Mouse (Mus musculus) olfactory bulb, adult 2 months (tissue): ENCODE results near the gene Trmt44. TPM values are rescaled to one million over a fixed set of nuclear protein-coding genes. Genes with fewer than 3 reads are reported as not detected.
A peak's percentile ranks its signal among the peaks of the same experiment; 100 is the strongest.

ENCODE experiments used
- H3K27ac ChIP-seq: fragments of 200-500 bp; 2 replicates; pipeline ENCODE4 v1.5.1; 2012; ENCODE audit warnings: low read depth, low read length; ENCODE audit not compliant: insufficient read depth
- H3K4me1 ChIP-seq: fragments of 200-500 bp; 2 replicates; pipeline ENCODE4 v1.6.1; 2012; ENCODE audit warnings: low read length; ENCODE audit not compliant: control insufficient read depth, insufficient read depth
- H3K4me3 ChIP-seq: fragments of 200-500 bp; 2 replicates; pipeline ENCODE4 v1.5.1; 2012; ENCODE audit warnings: mild to moderate bottlenecking, low read depth, low read length, moderate library complexity; ENCODE audit not compliant: insufficient read depth
- CTCF ChIP-seq: fragments of 200-500 bp; IDR thresholded peaks from 2 replicates; pipeline ENCODE4 v1.5.1; 2012; ENCODE audit warnings: low read depth, mild to moderate bottlenecking, low read length, moderate library complexity; ENCODE audit not compliant: insufficient read depth
- POLR2A ChIP-seq: fragments of 200-500 bp; IDR thresholded peaks from 2 replicates; pipeline ENCODE4 v1.6.1; 2012; ENCODE audit warnings: mild to moderate bottlenecking, low read depth, low read length, moderate library complexity; ENCODE audit not compliant: insufficient read depth
- WGBS: fragments of 180-500 bp; shearing (Covaris S2); methylation state at CpG from one replicate; pipeline ENCODE4 v1.1.7; 2018; 5-methylcytosine and 5-hydroxymethylcytosine counted together
- polyA plus RNA-seq: library from polyadenylated mRNA; stranded (reverse); fragments of >200 nt; gene quantifications from 2 replicates; pipeline ENCODE4 v1.2.4, GENCODE M21; 2012; ENCODE audit warnings: low replicate concordance; ENCODE audit not compliant: missing spikeins, insufficient read depth, insufficient read length

Gene Trmt44
- polyA plus RNA-seq, 1 experiment, result not detected

- Histone ChIP-seq H3K27ac (no peak overlapping the region), H3K4me3 (no peak overlapping the region), H3K4me1 (no peaks in the 10 kb centered on the region)
- WGBS, result 68% methylated on average over 3 of the region's 3 CpGs
- TF ChIP-seq POLR2A, result no peak
- TF ChIP-seq CTCF, result no peak
Measured at GRCm38 (mm10) chr5:35536271-35536670, 38.6 kb downstream of the Trmt44 start.

GRCm38 (mm10) chr5:35531586-35531985, 43.3 kb downstream of the Trmt44 start:
- Histone ChIP-seq H3K4me1 (no peaks in the 10 kb centered on the region), H3K27ac (no peak overlapping the region), H3K4me3 (no peak overlapping the region)
- no peak for TF ChIP-seq POLR2A
- no peak for TF ChIP-seq CTCF
- 25% methylated on average over 10 of the region's 10 CpGs for whole genome bisulfite sequencing

GRCm38 (mm10) chr5:35530442-35530841, 44.4 kb downstream of the Trmt44 start:
- H3K27ac ChIP-seq, result no peak overlapping the region

GRCm38 (mm10) chr5:35525469-35526123, 49.3 kb downstream of the Trmt44 start, which contains the start of gene Cpz:
Cpz (minus strand) TSS chr5:35525698.
- TF ChIP-seq POLR2A, result no peak
- TF ChIP-seq CTCF, result no peak
- Histone ChIP-seq H3K4me3 (0 out of 2 replicates have a peak within 1 kb of the TSS, but pooled peaks have one; percentile 0), H3K27ac (no peak within 1 kb of the TSS), H3K4me1 (peaks cover 13% of the 10 kb centered on the region)
- 8% methylated on average over 29 of the region's 29 CpGs for WGBS

More at GRCm38 (mm10) chr5:35530442-35530841, 44.4 kb downstream of the Trmt44 start:
- peak; percentile 56; the same call in 1 of the 2 replicates for TF ChIP-seq CTCF
- no peak for TF ChIP-seq POLR2A
- peaks cover 5% of the 10 kb centered on the region for H3K4me1 ChIP-seq
- H3K4me3 ChIP-seq, result no peak overlapping the region
- WGBS, result 21% methylated on average over 4 of the region's 4 CpGs

- TF ChIP-seq CTCF (no peak), POLR2A (no peak)
- no peak overlapping the region for H3K27ac ChIP-seq
- WGBS, result 84% methylated on average over 2 of the region's 2 CpGs
- no peak overlapping the region for H3K4me3 ChIP-seq
- H3K4me1 ChIP-seq, result peaks cover 13% of the 10 kb centered on the region
Measured at GRCm38 (mm10) chr5:35524381-35524780, 50.5 kb downstream of the Trmt44 start.

- no peak for TF ChIP-seq POLR2A
- TF ChIP-seq CTCF, result 0 out of 2 replicates have a peak, but pooled peaks have one; percentile 13
- peaks cover 13% of the 10 kb centered on the region for H3K4me1 ChIP-seq
- no peak overlapping the region for H3K27ac ChIP-seq
- WGBS, result 4% methylated on average over 5 of the region's 5 CpGs
- no peak overlapping the region for H3K4me3 ChIP-seq
Measured at GRCm38 (mm10) chr5:35523735-35524134, 51.1 kb downstream of the Trmt44 start.

- Histone ChIP-seq H3K4me3 (no peak overlapping the region), H3K27ac (no peak overlapping the region), H3K4me1 (0 out of 2 replicates have a peak, but pooled peaks cover 3% of the 10 kb centered on the region)
- TF ChIP-seq CTCF (no peak), POLR2A (no peak)
- 77% methylated on average over 11 of the region's 11 CpGs for WGBS
Measured at GRCm38 (mm10) chr5:35516781-35517180, 58.1 kb downstream of the Trmt44 start.

- 22% methylated on average over 5 of the region's 5 CpGs for WGBS
Measured at GRCm38 (mm10) chr5:35510589-35510988, 64.3 kb downstream of the Trmt44 start.

More at GRCm38 (mm10) chr5:35510589-35510988, 64.3 kb downstream of the Trmt44 start:
- no peak overlapping the region for H3K4me3 ChIP-seq
- TF ChIP-seq POLR2A (no peak), CTCF (peak; percentile 69)
- H3K27ac ChIP-seq, result no peak overlapping the region
- H3K4me1 ChIP-seq, result no peaks in the 10 kb centered on the region

Other genes starting within 250 kb of the Trmt44 start
- not detected in 2 replicates for gene Hmx1, start 186.0 kb downstream of the Trmt44 start, polyA plus RNA-seq
- not detected in 2 replicates for gene Cpz, start 49.4 kb downstream of the Trmt44 start, polyA plus RNA-seq
- not detected in 2 replicates for gene Acox3, start 8.0 kb upstream of the Trmt44 start, polyA plus RNA-seq
- gene Htra3, start 104.7 kb upstream of the Trmt44 start, polyA plus RNA-seq, result not detected in 2 replicates
- gene Sh3tc1, start 164.9 kb upstream of the Trmt44 start, polyA plus RNA-seq, result not detected in 2 replicates
- gene Ablim2, start 182.8 kb upstream of the Trmt44 start, polyA plus RNA-seq, result not detected in 2 replicates